Mouse (Mus musculus): Measurements from ENCODE around the gene A930033H14Rik.

A930033H14Rik gene

DNA sequence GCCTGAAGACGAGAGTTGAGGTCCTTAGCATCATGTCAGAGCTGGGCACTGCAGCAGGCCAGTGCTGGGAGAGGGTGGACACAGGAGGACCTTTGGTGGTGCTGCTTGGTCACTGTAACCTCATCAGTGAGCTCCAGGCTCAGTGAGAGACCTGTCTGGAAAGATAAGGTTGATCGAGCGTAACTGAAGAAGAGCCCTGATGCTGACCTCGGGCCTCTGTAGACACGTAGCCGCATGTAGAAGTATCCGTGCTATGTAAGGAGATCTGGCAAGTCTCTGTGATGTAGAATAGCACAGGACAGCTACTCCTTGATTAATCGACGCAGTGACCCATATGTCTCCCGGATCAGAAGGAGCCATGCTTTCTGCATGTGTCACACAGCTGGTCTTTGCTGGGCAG is 19.2 kb downstream of the A930033H14Rik start:
- no peak for DNase-seq (ENCODE audit: low read depth, low spot score)

DNA sequence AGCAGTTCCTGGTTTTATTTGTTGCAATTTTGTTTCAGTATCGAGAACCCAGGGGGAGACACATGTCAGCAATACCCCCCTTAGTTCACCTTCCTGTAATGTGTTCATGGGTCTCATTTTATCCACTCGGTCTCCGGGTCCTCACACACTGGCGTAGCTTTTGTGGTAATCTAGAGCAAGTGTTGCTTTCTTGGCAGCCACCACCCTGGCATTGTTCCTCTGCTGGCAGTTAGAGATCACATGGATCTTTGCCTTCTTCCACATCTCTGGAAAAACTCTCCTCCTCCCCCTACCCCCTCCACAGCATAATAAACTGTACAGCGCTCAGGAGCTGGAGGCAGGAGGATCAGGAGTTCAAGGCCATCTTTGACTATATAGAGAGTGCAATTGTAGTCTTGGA is 20.6 kb downstream of the A930033H14Rik start:
- DNase-seq (ENCODE audit: low read depth, low spot score) = no peak

DNA sequence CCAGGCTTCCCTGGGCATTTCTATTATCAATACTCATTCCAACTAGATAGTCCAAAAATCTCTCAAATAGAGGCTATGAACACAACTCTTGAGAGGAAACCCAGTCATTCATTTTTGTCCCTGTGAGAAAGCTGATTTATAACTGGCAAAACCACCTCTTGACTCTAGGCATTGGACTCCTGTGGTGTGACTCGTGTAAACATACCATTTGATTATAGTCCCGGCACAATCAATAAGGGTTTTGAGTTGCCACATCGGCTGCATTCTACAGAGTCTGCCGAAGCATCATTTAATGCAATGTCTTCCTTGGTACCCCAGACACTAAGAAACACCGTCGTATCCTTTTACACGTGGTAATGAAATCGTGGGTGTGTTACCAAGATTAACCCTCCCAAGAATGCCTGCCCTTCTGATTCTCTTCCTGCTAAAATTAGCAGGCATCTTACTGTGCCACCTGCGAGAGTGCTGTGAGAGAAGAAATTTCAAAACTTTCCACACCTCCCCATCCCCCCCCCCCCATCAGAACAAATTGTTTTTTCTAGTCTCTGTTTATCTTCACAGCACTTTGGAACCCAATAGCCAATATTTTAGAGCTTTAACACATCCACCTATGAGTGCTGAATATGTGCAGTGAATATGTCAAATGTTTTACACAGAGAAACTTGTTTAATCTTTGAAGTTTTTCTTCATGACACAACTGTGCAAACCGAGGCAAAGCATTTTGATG is 22.3 kb downstream of the A930033H14Rik start:
- DNase-seq (ENCODE audit: low read depth, low spot score) = no peak

DNA sequence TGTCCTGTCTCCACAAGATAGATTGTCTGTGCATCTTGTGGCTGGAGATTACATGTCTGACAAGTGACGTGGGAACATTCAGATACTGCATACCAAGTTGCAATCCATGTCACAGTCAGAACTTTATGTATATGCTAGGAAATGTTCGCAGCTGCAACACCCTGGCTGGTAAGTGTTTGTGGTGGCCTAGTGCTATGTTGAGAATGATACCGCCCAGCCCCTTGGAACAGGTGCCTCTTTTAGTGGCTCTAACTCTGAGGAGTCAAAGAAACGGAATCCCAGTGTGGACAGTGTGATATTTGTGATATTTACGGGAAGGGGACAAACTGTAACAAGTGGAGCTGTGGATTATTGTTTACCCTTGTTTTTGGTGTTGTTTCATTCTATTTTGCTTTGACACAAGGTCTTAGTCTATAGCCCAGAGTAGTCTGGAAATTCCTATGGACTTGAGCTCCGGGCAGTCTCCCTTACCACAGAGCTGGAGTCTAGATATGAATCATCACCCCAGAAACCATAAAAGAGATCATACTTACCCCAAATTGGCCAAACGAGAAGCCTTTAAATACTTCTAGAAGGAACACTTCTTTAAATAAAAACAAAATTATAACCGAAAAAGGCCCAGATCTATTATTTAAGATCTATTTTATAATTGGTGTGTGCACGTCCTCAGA is 25.0 kb downstream of the A930033H14Rik start:
- DNase-seq (ENCODE audit: low read depth, low spot score) = no peak

DNA sequence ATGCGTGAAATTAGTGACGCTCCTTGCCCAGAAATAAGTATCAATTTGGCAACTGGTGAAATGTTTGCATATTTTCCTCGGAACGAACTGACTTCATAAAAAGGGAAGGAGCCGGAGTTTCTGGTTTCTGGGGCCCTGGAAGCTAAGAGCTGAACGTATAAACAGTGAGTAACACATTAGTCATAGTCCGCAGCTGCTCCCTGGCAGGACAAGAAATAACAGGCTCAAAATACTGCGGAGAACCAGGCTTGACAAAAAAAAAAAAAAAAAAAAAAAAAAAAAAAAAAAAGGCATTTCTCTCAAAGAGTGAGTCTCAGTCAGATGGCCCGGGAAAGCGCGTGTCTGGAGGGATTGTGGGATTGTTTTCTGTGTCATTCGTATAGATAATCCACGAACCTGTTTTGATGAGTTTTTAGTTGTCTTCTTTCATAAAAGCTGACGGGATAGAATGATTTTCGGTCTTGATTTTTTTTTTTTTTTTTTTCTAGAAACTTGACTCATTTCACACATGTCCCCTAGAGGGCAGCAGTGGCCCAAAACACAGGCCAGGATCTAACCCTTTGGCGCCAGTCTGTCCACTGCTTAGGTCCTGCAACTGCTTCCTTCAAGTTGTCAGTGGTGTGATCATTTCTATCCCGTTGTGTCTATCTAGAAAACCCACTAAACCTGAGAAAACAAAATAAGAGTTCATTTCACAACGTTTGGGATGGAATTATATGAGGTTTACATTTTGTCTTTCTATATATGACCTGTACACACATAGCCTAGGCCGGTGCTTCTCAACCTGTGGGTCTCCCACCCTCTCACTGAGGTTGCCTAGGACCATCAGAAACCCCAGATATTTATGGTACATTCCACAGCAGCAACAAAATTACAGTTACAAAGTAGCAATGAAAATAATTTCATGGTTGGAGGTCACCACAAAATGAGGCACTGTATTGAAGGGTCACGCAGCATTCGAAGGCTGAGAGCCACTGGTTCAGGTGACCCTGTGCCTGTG is 26.7 kb downstream of the A930033H14Rik start:
- peak; percentile 93 for DNase-seq (ENCODE audit: low read depth, low spot score)

DNA sequence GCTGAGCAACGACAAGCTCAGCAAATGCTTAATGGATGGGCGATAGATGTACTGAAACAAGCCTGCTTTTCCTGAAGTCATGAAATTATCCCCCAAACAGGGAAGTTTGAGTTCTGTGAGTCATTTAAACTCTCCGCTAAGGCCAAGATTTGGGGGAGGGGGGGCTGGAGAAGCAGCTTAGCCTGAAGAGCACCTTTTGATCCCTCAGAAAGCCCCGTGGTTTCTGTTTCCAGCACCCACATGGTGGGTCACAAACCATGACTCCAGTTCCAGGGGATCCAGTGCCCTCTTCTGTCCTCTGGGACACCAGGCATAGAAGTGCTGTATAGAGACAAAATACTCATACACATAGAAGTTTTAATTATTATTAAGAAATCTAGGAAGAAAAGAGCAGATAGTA is 27.5 kb downstream of the A930033H14Rik start:
- DNase-seq (ENCODE audit: low read depth, low spot score) = no peak

DNA sequence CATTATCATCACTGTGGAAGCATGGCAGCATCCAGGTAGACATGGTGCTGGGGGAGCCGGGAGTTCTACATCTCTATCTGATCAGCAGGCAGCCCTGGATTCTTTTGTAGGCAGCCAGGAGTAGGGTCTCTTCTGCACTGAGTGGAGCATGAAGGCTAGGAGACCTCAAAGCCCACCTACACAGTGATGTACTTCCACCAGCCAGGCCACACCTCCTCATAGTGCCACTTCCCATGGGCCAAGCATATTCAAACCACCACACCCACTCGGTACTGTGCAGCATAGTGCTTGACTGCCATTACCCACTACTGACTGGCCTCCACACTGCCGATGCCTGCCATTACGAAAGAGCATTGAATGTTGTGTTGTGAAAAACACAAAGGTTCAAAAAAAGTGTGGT is 28.0 kb downstream of the A930033H14Rik start:
- DNase-seq (ENCODE audit: low read depth, low spot score) = no peak

DNA sequence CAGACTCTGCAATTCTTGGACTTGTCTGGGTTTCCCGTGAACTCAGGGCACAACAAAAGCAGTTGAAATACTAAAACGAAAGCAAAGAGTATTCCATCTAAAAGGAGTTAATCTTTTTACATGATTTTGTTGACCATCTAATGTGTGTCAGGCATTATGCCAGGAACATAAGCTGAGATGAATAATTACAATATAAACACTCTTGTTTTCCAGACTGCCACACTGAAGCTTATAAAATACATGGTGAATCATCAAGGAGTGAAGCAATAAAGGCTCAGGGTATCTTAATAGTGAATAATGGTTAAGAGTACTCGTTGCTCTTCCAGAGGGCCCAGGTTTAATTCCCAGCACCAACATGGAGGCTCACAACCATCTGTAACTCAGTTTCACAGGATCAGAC is 31.9 kb downstream of the A930033H14Rik start:
- DNase-seq (ENCODE audit: low read depth, low spot score) = no peak

DNA sequence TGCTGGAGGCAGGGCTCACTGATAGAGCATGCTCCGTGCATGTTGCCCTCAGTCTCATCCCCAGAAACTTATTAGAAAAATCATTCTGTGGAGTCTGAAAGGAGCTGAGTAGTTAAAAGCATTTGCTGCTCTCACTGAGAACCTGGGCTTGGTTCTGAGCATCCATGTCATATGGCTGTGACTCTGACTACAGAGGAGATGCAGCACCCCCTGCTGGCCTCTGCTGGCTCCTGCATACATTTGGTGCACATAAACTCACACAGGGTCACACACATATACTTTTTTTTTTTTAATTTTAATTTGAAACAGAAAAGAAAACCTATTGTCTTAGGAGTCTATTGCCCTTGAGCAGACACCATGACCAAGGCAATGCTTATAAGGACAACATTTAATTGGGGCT is 33.6 kb downstream of the A930033H14Rik start:
- DNase-seq (ENCODE audit: low read depth, low spot score) = no peak

DNA sequence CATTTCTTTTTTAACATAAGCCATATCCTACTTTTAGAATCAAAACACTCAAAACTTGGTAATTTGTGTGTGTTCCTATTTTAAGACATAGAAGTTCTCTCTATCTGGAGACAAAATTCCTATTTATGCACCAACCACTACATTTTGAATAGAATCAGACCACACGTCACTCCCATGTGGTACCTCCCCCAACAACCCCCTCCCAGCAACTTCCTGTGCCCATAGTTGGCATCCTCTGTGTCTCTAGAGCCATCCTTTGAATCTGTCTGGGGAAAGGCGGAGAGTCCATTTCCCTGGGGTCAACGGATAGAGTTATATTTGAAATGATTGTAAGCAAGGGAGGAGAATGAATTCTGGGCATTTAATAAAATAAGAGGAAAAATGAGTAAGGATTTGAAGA is 36.8 kb downstream of the A930033H14Rik start:
- DNase-seq (ENCODE audit: low read depth, low spot score) = peak; percentile 16

DNA sequence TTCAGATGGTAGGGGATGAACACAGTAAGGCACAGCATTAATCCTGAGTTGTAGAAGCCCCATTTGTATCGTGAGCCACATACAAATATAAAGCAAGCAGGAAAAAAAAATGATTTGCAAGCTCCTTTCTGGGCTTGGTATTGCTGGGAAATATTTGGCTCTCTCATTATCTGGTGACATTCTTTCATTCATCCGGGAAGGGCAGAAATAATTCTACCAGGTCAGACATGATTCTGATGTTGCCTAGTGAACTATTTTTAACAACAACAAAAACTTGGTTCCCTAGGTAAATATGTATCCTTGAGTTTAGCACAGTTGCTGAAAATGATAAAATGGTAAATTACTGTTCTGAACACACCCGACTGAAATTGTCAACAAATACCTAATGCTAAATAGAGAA is 40.5 kb downstream of the A930033H14Rik start:
- no peak for DNase-seq (ENCODE audit: low read depth, low spot score)

DNA sequence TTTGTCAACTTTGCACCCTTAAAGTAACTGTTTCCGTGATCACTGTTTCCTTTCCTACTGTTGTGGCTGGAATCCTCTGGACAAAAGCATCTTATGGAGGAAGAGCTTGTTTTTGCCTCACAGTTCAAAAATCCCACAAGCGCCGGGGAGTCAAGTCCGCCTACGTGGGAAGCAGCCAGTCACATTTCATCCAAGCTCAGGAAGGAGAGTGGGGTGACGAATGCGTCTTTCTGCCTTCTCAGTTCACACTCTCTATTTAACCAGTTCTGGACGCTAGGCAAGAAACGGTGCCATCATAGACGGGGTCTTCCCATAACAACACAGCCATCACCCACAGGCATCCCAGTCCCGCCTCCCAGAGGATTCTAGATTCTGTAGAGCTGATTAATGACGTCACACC is 46.4 kb downstream of the A930033H14Rik start:
- peak; percentile 56 for DNase-seq (ENCODE audit: low read depth, low spot score)

DNA sequence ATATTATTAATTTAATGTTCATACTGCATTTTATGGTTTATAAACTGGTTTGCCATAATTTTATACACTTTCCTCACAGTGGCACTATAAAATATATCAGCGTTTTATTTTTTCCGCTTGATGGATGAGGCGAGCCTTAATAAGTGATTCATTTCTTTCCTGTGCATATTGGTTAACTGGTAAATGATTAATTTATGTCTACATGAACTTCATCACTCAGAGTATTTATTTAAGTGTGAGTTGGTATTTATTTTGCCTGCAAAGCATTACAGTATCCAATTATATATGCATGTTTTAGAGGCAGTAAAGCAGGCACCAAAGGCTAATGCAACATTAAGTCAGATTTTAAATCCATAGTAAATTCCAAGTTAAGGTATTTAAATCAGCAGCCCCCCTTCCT is 47.1 kb downstream of the A930033H14Rik start:
- no peak for DNase-seq (ENCODE audit: low read depth, low spot score)

DNA sequence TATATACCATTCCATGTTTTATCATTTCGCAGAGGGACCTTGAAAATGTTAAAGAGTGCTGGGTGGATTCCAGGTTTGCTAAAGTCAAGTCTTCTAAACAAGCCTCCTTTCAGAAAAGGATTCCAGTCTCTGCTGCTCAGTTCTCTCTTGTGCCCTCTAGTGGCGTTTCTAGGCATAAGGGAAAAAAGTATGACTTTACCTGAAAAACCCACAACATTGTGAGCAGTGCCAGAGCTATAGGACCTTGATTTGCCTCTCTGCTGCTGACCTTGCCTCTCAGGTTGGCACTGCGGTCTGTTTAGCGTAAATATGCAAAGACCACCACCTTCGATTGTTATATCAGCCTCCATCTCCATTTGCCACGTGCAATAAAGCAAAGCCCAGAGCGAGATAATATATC is 47.8 kb downstream of the A930033H14Rik start:
- DNase-seq (ENCODE audit: low read depth, low spot score) = peak; percentile 43

DNA sequence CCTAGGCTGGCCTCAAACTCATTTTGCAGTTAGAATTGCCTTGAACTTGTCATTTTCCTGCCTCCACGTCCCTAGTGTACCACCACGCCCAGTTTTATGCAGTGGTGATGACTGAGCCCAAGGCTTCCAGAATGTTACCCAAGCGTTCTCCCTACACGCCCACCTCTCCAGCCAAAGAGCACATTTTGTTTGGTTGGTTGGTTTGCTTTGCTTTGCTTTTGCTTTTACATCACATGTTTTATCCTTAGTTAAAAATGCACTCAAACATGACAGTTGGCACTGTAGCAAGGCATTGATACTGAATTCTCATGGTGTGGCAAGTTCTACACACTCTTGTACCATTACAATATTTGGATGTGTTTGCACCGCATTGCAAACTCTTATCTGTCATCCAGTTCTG is 49.7 kb downstream of the A930033H14Rik start:
- DNase-seq (ENCODE audit: low read depth, low spot score) = no peak

DNA sequence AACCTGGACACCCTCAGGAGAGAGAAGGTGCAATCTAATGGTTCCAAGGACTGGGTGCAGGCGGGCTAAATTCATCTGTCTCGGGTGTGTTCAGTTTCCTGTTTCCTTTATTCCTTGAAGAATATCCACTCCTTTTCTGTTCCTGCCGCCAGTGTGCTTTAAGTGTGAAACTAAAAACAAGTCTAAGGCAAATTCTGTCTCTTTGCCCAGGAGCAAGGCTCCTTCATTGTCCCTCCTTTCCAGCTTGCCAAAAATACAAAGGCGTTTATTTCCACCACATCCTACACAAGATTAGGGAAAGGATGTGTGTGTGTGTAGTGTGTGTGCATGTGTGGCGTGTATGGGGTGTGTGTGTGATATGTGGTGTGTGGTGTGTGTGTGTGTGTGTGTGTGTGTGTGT is 50.3 kb downstream of the A930033H14Rik start:
- DNase-seq (ENCODE audit: low read depth, low spot score) = peak; percentile 52

DNA sequence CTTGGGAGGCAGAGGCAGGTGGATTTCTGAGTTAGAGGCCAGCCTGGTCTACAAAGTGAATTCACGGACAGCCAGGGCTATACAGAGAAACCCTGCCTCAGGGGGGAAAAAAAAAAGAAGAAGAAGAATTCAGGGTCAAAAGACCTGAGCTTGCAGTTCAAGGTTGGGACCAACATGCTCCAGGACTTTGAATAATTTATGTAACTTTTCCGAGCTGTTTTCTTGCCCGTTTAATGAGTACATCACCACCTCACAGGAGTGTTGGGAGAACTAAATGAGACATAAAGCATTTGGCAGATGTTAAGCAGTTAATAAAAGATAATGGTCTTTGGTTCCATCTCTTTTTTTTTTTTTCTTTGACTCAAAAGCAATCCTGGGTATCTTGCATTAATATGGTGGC is 51.4 kb downstream of the A930033H14Rik start:
- no peak for DNase-seq (ENCODE audit: low read depth, low spot score)

DNA sequence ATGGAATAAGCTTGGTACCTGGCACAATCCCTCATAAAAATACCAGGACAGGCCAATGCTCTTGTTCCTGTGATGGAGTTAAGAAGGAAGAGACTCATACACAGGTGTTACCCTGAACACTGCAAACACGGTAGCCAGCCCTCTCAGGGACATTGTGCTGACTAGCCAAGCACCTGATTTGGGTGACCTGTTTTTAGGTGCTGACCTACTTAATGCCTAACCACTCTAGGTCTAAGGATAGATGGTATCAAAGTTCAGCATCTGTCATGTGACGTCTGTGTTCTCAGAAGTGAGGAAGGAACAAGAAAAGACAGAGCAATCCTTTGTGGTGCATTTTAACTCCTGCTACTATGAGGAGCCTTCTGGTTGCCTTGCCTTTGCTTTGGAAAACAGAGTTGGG is 52.0 kb downstream of the A930033H14Rik start:
- no peak for DNase-seq (ENCODE audit: low read depth, low spot score)

Measured in brain, adult 2 months (tissue).